Mouse (Mus musculus): ENCODE measurements around the gene Kras.

- TF ChIP-seq CTCF (IDR thresholded peaks at IDR 0.05) (no peak), POLR2A (IDR thresholded peaks at IDR 0.05; ENCODE audit: insufficient read depth, low read depth, low read length) (no peak)
These were observed 25.8 kb downstream of the Kras start for GRCm38 (mm10) chr6:145224246-145224645.
